Mouse (Mus musculus) skeletal muscle tissue, adult 2 months (tissue): ENCODE measurements around the gene Wdr60.
A peak's percentile ranks its signal among the peaks of the same experiment; 100 is the strongest.

ENCODE experiments used
- DNase-seq: peaks from one replicate; pipeline ENCODE4 v3.0.0-alpha.2; 2012; ENCODE audit warnings: low read depth, low spot score

The Wdr60 gene

DNA sequence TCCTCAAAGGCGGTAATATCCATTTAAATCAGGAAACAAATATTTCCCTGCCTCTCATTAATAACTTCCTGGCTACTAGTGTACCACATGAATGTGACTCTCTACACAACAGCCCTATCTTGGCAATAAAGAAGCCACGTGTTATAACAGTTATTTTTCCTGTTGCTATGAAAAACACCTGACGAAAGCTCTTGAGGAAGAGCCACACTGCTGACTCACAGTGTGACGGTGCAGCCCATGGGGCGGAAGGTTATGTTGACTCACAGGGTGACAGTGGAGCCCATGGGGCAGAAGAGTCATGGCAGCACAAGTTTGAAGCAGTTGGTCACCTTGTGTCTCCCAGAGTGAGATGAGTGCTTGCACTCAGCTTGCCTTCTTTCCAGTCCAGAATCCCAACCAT lies 6.6 kb upstream of the Wdr60 start:
- peak; percentile 9 for DNase-seq

- no peak for DNase-seq
Measured at GRCm38 (mm10) chr12:116265275-116265674, 2.5 kb upstream of the Wdr60 start.

DNA sequence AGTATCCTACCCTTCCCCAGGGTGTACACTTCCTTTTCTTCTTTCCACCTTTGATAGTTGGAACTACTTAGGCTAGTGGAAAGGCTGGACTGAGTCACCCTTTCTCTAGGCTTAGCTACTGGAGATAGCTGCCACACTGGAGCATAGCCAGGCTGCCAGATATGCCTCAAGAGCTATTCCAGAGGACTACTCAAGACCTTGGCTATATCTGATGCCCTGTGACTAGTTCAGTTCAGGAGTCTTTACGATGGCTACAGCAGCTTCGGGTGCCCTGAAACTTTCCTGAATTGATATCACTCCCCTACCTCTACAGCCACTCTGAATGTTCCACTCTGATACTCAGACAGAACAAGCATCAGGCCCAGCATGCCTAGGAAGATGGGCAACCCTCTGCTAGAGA lies 1.9 kb upstream of the Wdr60 start:
- no peak for DNase-seq

GRCm38 (mm10) chr12:116258321-116258720 lies 4.5 kb downstream of the Wdr60 start:
- DNase-seq, result no peak

DNA sequence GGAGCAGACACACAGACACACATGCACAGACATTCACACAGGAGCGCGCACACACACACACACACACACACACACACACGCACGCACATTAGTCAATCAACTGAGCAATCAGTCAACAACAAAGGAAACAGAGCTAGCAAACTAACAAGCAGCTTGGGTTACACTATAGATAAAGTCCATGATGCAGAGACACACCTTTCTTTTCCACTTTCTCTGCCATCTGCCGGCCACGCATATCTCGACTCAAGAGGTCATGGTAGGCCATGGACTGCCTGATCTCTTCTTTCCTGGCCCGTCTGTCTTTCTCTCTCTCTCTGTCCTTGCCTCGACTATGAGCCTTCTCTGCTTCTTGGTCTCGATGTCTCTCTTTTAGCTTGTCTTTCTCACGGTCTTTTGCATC lies 7.2 kb downstream of the Wdr60 start:
- DNase-seq, result no peak

- no peak for DNase-seq
Measured at GRCm38 (mm10) chr12:116254652-116255051, 8.2 kb downstream of the Wdr60 start.

- DNase-seq, result no peak
Measured at GRCm38 (mm10) chr12:116244601-116245000, 18.2 kb downstream of the Wdr60 start.

DNA sequence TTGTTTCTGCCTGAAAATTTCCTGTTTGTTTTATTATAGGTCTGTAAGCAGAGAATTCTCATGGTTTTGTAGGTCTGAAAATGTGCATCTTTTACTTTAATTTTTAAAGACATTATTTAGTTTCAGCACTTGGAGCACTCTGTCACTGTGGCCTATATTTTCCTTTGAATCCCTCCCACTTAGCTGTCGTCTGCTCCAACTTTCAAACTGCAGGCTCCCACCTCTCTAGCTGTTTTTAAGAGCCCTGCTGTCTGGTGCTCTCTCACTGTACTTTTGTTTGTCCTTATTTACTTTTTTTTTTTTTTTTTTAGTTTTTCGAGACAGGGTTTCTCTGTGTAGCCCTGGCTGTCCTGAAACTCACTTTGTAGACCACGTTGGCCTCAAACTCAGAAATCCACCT lies 24.0 kb downstream of the Wdr60 start:
- no peak for DNase-seq

GRCm38 (mm10) chr12:116238370-116238769 lies 24.5 kb downstream of the Wdr60 start:
- DNase-seq, result no peak

- peak; percentile 35 for DNase-seq
Measured at GRCm38 (mm10) chr12:116236658-116237057, 26.2 kb downstream of the Wdr60 start.

DNA sequence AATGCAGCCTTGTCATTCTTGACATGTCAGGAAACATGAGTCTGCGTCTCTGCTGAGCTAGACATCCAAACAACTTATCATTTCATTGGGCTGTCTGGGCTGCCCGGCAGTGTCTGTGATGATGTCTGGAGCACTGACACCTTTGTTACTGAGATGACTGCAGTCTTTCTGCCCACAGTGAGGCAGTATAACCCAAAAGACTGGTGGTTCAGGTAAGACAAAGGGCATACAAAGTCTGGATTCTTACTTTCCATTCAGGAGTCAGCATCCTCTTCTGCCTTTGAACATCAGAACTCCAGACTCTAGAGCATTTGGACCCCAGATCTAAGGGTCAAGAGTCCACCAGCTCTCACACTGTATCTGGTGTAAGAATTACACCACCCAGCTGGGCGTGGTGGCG lies 27.5 kb downstream of the Wdr60 start:
- DNase-seq, result no peak

DNA sequence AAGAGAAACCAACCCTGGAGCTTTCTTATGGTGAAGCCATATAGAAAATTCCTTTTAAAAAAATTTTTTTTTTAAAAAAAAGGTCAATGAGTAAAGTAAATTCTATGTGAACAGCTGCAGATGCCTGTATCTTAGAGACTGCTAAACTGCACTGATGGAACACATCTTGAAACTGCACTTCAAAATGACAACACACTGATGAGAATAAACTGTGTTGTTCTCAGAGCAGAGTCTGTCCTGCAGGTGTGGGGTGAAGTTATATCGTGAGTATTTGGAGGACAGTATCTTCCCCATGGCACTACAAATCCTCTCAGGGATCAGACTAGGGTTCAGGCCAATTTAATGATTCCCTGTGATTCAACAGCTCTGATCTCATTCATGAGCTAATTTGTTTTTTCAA lies 30.8 kb downstream of the Wdr60 start:
- peak; percentile 43 for DNase-seq

DNA sequence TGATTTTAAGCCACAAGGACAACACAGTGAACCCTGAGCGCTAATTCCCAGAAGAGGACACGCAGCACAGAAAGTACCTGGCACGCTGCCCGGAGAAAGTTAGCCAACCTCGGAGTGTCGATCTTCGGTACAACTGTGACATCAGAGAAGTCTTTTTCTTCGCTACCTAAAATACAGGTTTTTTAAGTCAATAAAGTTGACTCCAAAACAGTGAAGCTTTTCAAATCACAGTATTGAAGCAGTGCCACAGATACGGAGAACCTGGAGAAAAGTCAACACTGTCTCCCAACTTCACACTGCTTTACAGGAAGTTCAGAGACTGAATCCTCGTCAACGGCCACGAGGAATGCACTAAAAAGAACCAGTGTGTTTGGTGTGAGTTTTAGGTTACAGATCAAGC lies 31.2 kb downstream of the Wdr60 start:
- DNase-seq, result peak; percentile 92

DNA sequence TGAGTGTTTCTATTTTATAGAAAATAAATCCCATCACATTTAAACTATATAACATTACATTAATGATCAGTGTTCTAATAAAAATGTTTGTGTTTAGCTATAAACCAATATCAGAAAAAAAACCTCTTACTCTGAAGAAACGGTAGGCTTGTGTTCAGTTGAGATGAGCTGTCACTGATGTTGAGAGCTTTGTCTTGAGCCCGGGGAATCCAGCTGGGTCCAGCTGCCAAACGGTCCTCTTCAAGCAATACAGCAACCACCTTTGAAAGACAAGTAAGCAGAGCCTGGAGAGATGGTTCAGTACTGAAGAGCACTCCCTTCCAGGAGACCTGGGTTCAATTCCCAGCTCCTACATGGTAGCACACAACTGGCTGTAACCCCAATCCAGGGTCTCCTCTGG lies 33.4 kb downstream of the Wdr60 start:
- DNase-seq, result no peak

DNA sequence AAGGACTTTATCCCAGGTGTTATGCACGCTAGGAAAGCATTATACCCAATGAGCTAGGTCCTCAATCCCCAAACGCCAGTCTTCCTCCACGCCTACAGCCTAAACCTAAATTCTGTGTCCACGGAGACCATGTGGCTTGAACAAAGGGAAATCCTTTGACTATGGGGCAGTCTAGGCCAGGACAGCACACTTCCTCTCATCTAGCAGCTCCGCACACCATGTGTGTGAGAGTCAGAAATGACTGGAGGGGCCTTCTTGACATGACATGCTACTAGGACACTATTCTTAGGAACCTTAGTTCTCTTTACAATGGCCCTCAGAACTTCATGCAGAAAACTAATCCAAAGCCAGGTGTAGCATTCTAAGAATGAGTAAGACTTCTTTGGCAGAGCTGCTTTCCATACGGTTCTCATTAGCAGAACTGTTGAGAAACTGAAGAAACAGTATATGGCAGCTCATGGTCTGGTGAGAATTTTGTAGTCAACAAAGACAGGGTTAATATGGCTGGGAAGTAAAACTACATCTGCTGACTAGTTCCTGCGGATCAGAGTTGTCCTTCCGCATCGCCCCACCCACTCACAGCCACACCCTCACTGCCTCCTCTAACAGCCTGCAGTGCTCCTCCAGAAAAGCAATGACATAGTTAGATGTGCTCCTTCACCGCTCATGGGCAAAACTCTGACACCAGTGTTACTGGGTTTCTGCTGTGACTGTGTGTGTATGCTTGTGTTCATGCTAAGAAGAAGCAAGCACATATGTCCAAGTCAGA lies 36.3 kb downstream of the Wdr60 start:
- DNase-seq, result no peak

GRCm38 (mm10) chr12:116223107-116223506 lies 39.7 kb downstream of the Wdr60 start:
- no peak for DNase-seq

GRCm38 (mm10) chr12:116207486-116207885 lies 55.3 kb downstream of the Wdr60 start:
- no peak for DNase-seq

DNA sequence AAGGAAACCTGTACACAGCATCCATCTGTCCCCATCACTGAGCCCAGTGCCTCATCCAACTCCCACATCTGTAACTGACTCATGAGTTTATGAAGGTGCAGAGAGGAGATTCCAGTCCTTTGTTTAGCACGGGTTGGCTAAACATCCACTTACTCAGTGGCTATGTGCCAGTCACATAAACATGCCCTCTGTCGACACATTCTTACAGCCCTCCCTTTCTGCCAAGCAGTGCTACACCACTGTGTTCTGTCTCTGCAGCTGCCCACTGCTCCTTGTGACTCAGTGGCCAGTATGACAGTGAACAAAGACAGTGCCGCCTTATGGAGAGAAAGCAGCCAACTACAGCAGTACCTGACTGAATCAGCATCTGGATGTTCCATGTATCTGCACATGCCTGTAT lies 57.1 kb downstream of the Wdr60 start:
- DNase-seq, result no peak

DNA sequence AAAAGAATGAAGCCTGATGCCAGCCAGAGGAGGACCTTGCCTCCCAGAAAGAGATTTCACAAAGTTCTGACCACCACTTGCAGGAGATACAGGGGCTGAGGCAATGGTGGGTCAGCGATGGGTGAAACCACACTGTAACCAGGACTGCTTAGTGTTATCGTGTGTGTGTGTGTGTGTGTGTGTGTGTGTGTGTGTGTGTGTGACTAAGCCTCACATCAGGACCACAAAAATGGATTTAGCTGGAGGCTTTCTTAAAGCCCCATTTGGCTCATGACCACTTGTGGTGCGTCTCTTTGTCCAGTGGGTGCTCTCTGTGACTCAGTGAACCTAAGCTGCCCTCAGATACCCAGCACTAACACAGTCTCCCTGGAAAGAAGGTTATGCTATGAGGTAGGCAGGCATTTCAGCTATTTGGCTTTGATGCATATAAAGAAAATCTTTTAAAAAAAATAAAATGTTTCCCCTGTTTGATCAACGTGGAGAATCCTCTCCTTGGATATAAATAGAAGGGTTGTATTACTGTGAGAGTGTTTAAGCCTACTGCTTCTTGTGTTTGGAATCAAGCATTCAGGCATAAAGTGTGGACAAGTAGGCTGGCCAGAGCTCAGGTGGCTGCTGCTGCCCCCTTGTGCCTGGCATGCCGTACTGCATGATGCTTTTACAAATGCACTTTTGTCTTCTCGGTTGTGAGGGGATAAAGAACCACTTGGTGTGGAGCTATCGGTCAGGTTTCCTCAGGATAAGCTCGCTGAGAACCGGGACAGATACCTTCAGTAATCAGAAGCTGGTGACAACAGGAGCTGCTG lies 60.4 kb downstream of the Wdr60 start:
- DNase-seq, result peak; percentile 39

GRCm38 (mm10) chr12:116198791-116199190 lies 64.0 kb downstream of the Wdr60 start:
- DNase-seq, result no peak

GRCm38 (mm10) chr12:116196221-116196620 lies 66.6 kb downstream of the Wdr60 start:
- no peak for DNase-seq

GRCm38 (mm10) chr12:116194641-116195040 lies 68.2 kb downstream of the Wdr60 start:
- DNase-seq, result no peak

- no peak for DNase-seq
Measured at GRCm38 (mm10) chr12:116193952-116194351, 68.9 kb downstream of the Wdr60 start.
